Mouse (Mus musculus) liver, adult 2 months (tissue): ENCODE measurements at regions not wholly inside any gene's neighbourhood (a gene's known extent, or its start where the extent isn't known, plus 50 kb on each side); places are given as distances from the start of the nearest gene placed in this dataset.

Experiments used
- CTCF ChIP-seq: fragments of 200-500 bp; IDR thresholded peaks from 2 replicates; pipeline ENCODE4 v1.5.1; 2011; ENCODE audit warnings: low read depth, low read length, control low read depth
- POLR2A ChIP-seq: fragments of 200-500 bp; IDR thresholded peaks from 2 replicates; pipeline ENCODE4 v1.6.1; 2011; ENCODE audit warnings: low read length, control low read depth; ENCODE audit not compliant: insufficient read depth; ENCODE audit errors: extremely low read depth

- TF ChIP-seq POLR2A: no peak
- no peak for TF ChIP-seq CTCF
These were observed 241.1 kb downstream of the Rnf152 start for GRCm38 (mm10) chr1:105115391-105115790.
